Mouse (Mus musculus): ENCODE measurements around the gene Rora.

Rora gene

GRCm38 (mm10) chr9:69104321-69104720, 450.7 kb downstream of the Rora start:
- DNase-seq: no peak

GRCm38 (mm10) chr9:69109618-69110300, 456.2 kb downstream of the Rora start:
- DNase-seq: no peak

GRCm38 (mm10) chr9:69110301-69110674, 456.7 kb downstream of the Rora start:
- DNase-seq: peak; percentile 64 to 73

GRCm38 (mm10) chr9:69110706-69111105, 457.1 kb downstream of the Rora start:
- DNase-seq: no peak

GRCm38 (mm10) chr9:69111539-69111938, 458.0 kb downstream of the Rora start:
- DNase-seq: no peak

- DNase-seq: no peak
These were observed 460.9 kb downstream of the Rora start for GRCm38 (mm10) chr9:69114429-69114984.

GRCm38 (mm10) chr9:69116740-69117139, 463.2 kb downstream of the Rora start:
- no peak for DNase-seq

- peak in 1 of 2 experiments; percentile 52 for DNase-seq
These were observed 467.6 kb downstream of the Rora start for GRCm38 (mm10) chr9:69121117-69121740.

GRCm38 (mm10) chr9:69125011-69125786, 471.6 kb downstream of the Rora start:
- DNase-seq: peak; percentile 71 to 75

- no peak for DNase-seq
These were observed 472.2 kb downstream of the Rora start for GRCm38 (mm10) chr9:69125787-69126161.

- no peak for DNase-seq
These were observed 473.0 kb downstream of the Rora start for GRCm38 (mm10) chr9:69126595-69126994.

GRCm38 (mm10) chr9:69128335-69128734, 474.7 kb downstream of the Rora start:
- no peak for DNase-seq

- no peak for DNase-seq
These were observed 479.4 kb downstream of the Rora start for GRCm38 (mm10) chr9:69132995-69133394.

- DNase-seq: no peak
These were observed 480.1 kb downstream of the Rora start for GRCm38 (mm10) chr9:69133696-69134095.

GRCm38 (mm10) chr9:69134604-69135003, 481.0 kb downstream of the Rora start:
- no peak for DNase-seq

GRCm38 (mm10) chr9:69136821-69137220, 483.2 kb downstream of the Rora start:
- peak; percentile 55 to 62 for DNase-seq

- no peak for DNase-seq
These were observed 483.8 kb downstream of the Rora start for GRCm38 (mm10) chr9:69137398-69137797.

GRCm38 (mm10) chr9:69140144-69140543, 486.6 kb downstream of the Rora start:
- DNase-seq: no peak

- no peak for DNase-seq
These were observed 488.3 kb downstream of the Rora start for GRCm38 (mm10) chr9:69141859-69142258.

- DNase-seq: no peak
These were observed 493.4 kb downstream of the Rora start for GRCm38 (mm10) chr9:69146937-69147336.

GRCm38 (mm10) chr9:69150224-69150623, 496.6 kb downstream of the Rora start:
- peak; percentile 18 to 25 for DNase-seq

GRCm38 (mm10) chr9:69154684-69155083, 501.1 kb downstream of the Rora start:
- DNase-seq: no peak

GRCm38 (mm10) chr9:69155836-69156595, 502.4 kb downstream of the Rora start:
- DNase-seq: no peak
